Mouse (Mus musculus) ES-E14 (cell line): Measurements from ENCODE around the gene Tnfrsf17. TPM values are rescaled to one million over a fixed set of nuclear protein-coding genes. Genes with fewer than 3 reads are reported as not detected.
"Not testable (repeated sequence)": the region's sequence is repeated elsewhere in the genome, so short reads cannot be mapped to it uniquely, and the experiment has no call there.

Experiments
- DNase-seq: peaks from one replicate; pipeline ENCODE4 v3.0.0-alpha.2; 2013; ENCODE audit warnings: low read depth, low spot score
- H3K27ac ChIP-seq: 2 replicates; pipeline ENCODE4 v1.5.1; 2012; ENCODE audit warnings: low read depth, mild to moderate bottlenecking, low read length, moderate library complexity, mixed read lengths; ENCODE audit not compliant: poor library complexity, insufficient read depth, severe bottlenecking
- H3K36me3 ChIP-seq: 2 replicates; pipeline ENCODE4 v1.6.1; 2012; ENCODE audit warnings: mild to moderate bottlenecking, low read length, moderate library complexity, mixed read lengths; ENCODE audit not compliant: control insufficient read depth, poor library complexity, insufficient read depth, severe bottlenecking
- H3K4me1 ChIP-seq, 2 experiments: fragments of 150-350 bp in 1 of 2; sonication (generic) in 1 of 2; 2 replicates each; pipeline ENCODE4 v1.6.1; 2012; ENCODE audit warnings: low read length in 2 of 2, mild to moderate bottlenecking in 1 of 2, mixed read lengths in 1 of 2; ENCODE audit not compliant: control insufficient read depth in 2 of 2, insufficient read depth in 2 of 2, poor library complexity in 1 of 2
- H3K4me3 ChIP-seq, 2 experiments: fragments of 150-350 bp in 1 of 2; sonication (generic) in 1 of 2; 2 replicates each; pipeline ENCODE4 v1.5.1; 2012; ENCODE audit warnings: low read length in 2 of 2, low read depth in 1 of 2, mild to moderate bottlenecking in 1 of 2, mixed read lengths in 1 of 2; ENCODE audit not compliant: insufficient read depth in 1 of 2, poor library complexity in 1 of 2, severe bottlenecking in 1 of 2
- H3K9ac ChIP-seq: 2 replicates; pipeline ENCODE4 v1.6.1; 2012; ENCODE audit warnings: low read depth, mild to moderate bottlenecking, low read length, mixed read lengths; ENCODE audit not compliant: poor library complexity, insufficient read depth, severe bottlenecking
- H3K9me3 ChIP-seq: fragments of 150-350 bp; sonication (generic); 2 replicates; pipeline ENCODE4 v1.6.1; 2012; ENCODE audit warnings: low read depth, mild to moderate bottlenecking, low read length; ENCODE audit not compliant: control insufficient read depth, insufficient read depth
- CHD2 ChIP-seq: IDR thresholded peaks from 2 replicates; pipeline ENCODE4 v1.6.1; 2014; ENCODE audit warnings: mild to moderate bottlenecking, low read depth, low read length, inconsistent platforms
- HCFC1 ChIP-seq: IDR thresholded peaks from 2 replicates; pipeline ENCODE4 v1.6.1; 2012; ENCODE audit warnings: low read length, inconsistent platforms, borderline replicate concordance; ENCODE audit not compliant: insufficient read depth
- MAFK ChIP-seq: IDR thresholded peaks from 2 replicates; pipeline ENCODE4 v1.6.1; 2014; ENCODE audit warnings: mild to moderate bottlenecking, low read depth, low read length, inconsistent platforms; ENCODE audit not compliant: insufficient read depth
- ZC3H11A ChIP-seq: IDR thresholded peaks from 2 replicates; pipeline ENCODE4 v1.6.1; 2012; ENCODE audit warnings: low read depth, mild to moderate bottlenecking, inconsistent platforms, low read length, borderline replicate concordance
- ZNF384 ChIP-seq: IDR thresholded peaks from 2 replicates; pipeline ENCODE4 v1.6.1; 2012; ENCODE audit warnings: low read depth, low read length, inconsistent platforms
- in situ Hi-C, 2 experiments: fragments of 600-800 bp; cut with MboI; formaldehyde crosslinking; loops; one replicate each; pipeline ENCODE4 v1.15.1; 2025; ENCODE audit warnings: low sequenced_read_pairs in 2 of 2, inconsistent platforms in 1 of 2; ENCODE audit not compliant: unreplicated experiment in 2 of 2
- total RNA-seq: library from RNA; depleted of rRNA; stranded (reverse); fragments of 300-350 nt; gene quantifications from 2 replicates; pipeline ENCODE4 v1.2.3, GENCODE M21; 2012

Gene Tnfrsf17
- total RNA-seq, 1 experiment = 0.45 TPM

- no peak overlapping the region for H3K9ac ChIP-seq
- DNase-seq = no peak
- in situ Hi-C loops = no loop called here
- H3K9me3 ChIP-seq = no peaks in the 10 kb centered on the region
- no peak overlapping the region for H3K4me3 ChIP-seq
- H3K36me3 ChIP-seq = no peaks in the 10 kb centered on the region
- TF ChIP-seq CHD2 = no peak
- no peak for TF ChIP-seq HCFC1
- no peak for TF ChIP-seq ZC3H11A
- TF ChIP-seq MAFK = no peak
- TF ChIP-seq ZNF384 = no peak
- no peak overlapping the region for H3K27ac ChIP-seq
- H3K4me1 ChIP-seq = peaks cover 2 to 5% of the 10 kb centered on the region in 2 experiments; a peak in 1 of 4 replicates
Observed at GRCm38 (mm10) chr16:11343292-11343815, 29.7 kb downstream of the Tnfrsf17 start.

- TF ChIP-seq ZNF384 = no peak
- no peak for TF ChIP-seq ZC3H11A
- no peak for TF ChIP-seq MAFK
- TF ChIP-seq HCFC1 = no peak
- no peak for TF ChIP-seq CHD2
- H3K9me3 ChIP-seq = no peaks in the 10 kb centered on the region
- H3K27ac ChIP-seq = no peak overlapping the region
- H3K36me3 ChIP-seq = no peaks in the 10 kb centered on the region
- in situ Hi-C loops = no loop called here
- DNase-seq = no peak
- H3K4me1 ChIP-seq = peaks cover 6 to 11% of the 10 kb centered on the region in 2 experiments; a peak in 2 of 4 replicates
- no peak overlapping the region for H3K9ac ChIP-seq
- H3K4me3 ChIP-seq = no peak overlapping the region
Observed at GRCm38 (mm10) chr16:11351903-11352302, 38.3 kb downstream of the Tnfrsf17 start.

- Histone ChIP-seq H3K27ac (peak overlapping the region; percentile 94), H3K4me3 (peak overlapping the region in 1 of 2 experiments; percentile 14; a peak in 2 of 4 replicates), H3K4me1 (peaks cover 20 to 24% of the 10 kb centered on the region in 2 experiments), H3K36me3 (no peaks in the 10 kb centered on the region), H3K9me3 (no peaks in the 10 kb centered on the region), H3K9ac (no peak overlapping the region)
- in situ Hi-C loops = no loop called here
- DNase-seq = no peak
- no peak for TF ChIP-seq ZC3H11A
- no peak for TF ChIP-seq HCFC1
- TF ChIP-seq ZNF384 = no peak
- no peak for TF ChIP-seq MAFK
- no peak for TF ChIP-seq CHD2
Observed at GRCm38 (mm10) chr16:11359173-11359572, 45.6 kb downstream of the Tnfrsf17 start.

GRCm38 (mm10) chr16:11359919-11360318 is 46.3 kb downstream of the Tnfrsf17 start:
- H3K9ac ChIP-seq = peak overlapping the region; percentile 49
- TF ChIP-seq CHD2 = no peak
- no peak for TF ChIP-seq ZNF384
- TF ChIP-seq HCFC1 = no peak
- no peak for TF ChIP-seq MAFK
- no peak for TF ChIP-seq ZC3H11A
- peak overlapping the region; percentile 94 for H3K27ac ChIP-seq
- H3K4me3 ChIP-seq = peak overlapping the region; percentile 1 to 14; a peak in 3 of 4 replicates
- H3K9me3 ChIP-seq = no peaks in the 10 kb centered on the region
- in situ Hi-C loops = no loop called here
- no peaks in the 10 kb centered on the region for H3K36me3 ChIP-seq
- peaks cover 19 to 22% of the 10 kb centered on the region in 2 experiments for H3K4me1 ChIP-seq
- DNase-seq = peak; percentile 50

GRCm38 (mm10) chr16:11360576-11360975 is 47.0 kb downstream of the Tnfrsf17 start:
- H3K9ac ChIP-seq, in situ Hi-C loops, H3K36me3 ChIP-seq, H3K4me3 ChIP-seq, H3K9me3 ChIP-seq: not testable (repeated sequence)
- Histone ChIP-seq H3K27ac (peak overlapping the region; percentile 94), H3K4me1 (peaks cover 19 to 24% of the 10 kb centered on the region in 2 experiments)
- peak; percentile 31 for DNase-seq
